Mouse (Mus musculus) limb, embryonic 15.5 days (tissue): ENCODE measurements at regions not wholly inside any gene's neighbourhood (a gene's known extent, or its start where the extent isn't known, plus 50 kb on each side); places are given as distances from the start of the nearest gene placed in this dataset.

Source experiments
- ATAC-seq: fragments of 200-750 bp; cut with Nextera tagmentation; 2 replicates; pipeline ENCODE4 v1.8.0; 2017; ENCODE audit warnings: low read depth, moderate TSS enrichment; ENCODE audit not compliant: insufficient number of reproducible peaks, low FRiP score, low TSS enrichment
- H3K27ac ChIP-seq: fragments of 300-500 bp; sonication (generic); 2 replicates; pipeline ENCODE4 v1.5.1; 2015; ENCODE audit warnings: moderate library complexity, mild to moderate bottlenecking, inconsistent platforms
- H3K27me3 ChIP-seq: fragments of 300-500 bp; sonication (generic); 2 replicates; pipeline ENCODE4 v1.6.1; 2015; ENCODE audit warnings: inconsistent platforms
- H3K36me3 ChIP-seq: fragments of 300-500 bp; sonication (generic); 2 replicates; pipeline ENCODE4 v1.6.1; 2015; ENCODE audit warnings: inconsistent platforms
- H3K4me1 ChIP-seq: fragments of 300-500 bp; sonication (generic); 2 replicates; pipeline ENCODE4 v1.6.1; 2015; ENCODE audit warnings: inconsistent platforms
- H3K4me2 ChIP-seq: fragments of 300-500 bp; sonication (generic); 2 replicates; pipeline ENCODE4 v1.6.1; 2015; ENCODE audit warnings: mild to moderate bottlenecking, inconsistent platforms
- H3K4me3 ChIP-seq: fragments of 300-500 bp; sonication (generic); 2 replicates; pipeline ENCODE4 v1.5.1; 2015; ENCODE audit warnings: mild to moderate bottlenecking, inconsistent platforms
- H3K9ac ChIP-seq: fragments of 300-500 bp; sonication (generic); 2 replicates; pipeline ENCODE4 v1.6.1; 2015; ENCODE audit warnings: inconsistent platforms
- H3K9me3 ChIP-seq: fragments of 300-500 bp; sonication (generic); 2 replicates; pipeline ENCODE4 v1.6.1; 2016; ENCODE audit warnings: inconsistent platforms
- WGBS: fragments of 180-500 bp; shearing (Covaris S2); methylation state at CpG from one replicate; pipeline ENCODE4 v1.1.7; 2015; 5-methylcytosine and 5-hydroxymethylcytosine counted together

DNA sequence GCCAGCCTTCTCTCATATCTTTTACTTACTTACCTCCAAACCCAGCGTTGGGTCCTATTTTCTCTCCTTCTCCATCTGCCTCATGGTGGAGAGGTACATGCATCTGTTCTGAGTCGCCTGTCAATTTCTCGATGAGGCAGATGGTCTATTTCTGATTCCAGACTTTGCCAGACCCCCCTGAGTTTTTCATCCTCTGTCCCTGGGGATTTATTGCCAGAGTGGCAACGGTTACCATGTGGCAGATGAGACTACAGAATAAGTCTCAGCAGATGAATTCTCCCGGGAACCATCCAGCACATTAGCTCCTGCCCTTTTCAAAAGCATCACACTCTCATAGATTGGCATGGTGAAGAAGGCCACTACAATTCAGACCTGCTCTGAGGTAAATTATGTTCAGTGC, 819.7 kb upstream of the Acvr2a start:
- Histone ChIP-seq H3K27me3 (no peaks in the 10 kb centered on the region), H3K4me2 (no peak overlapping the region), H3K9me3 (no peaks in the 10 kb centered on the region), H3K36me3 (no peaks in the 10 kb centered on the region), H3K27ac (no peak overlapping the region), H3K4me3 (no peak overlapping the region), H3K9ac (no peak overlapping the region), H3K4me1 (no peaks in the 10 kb centered on the region)
- no peak for ATAC-seq
- 80% methylated on average over 5 of the region's 5 CpGs for WGBS

DNA sequence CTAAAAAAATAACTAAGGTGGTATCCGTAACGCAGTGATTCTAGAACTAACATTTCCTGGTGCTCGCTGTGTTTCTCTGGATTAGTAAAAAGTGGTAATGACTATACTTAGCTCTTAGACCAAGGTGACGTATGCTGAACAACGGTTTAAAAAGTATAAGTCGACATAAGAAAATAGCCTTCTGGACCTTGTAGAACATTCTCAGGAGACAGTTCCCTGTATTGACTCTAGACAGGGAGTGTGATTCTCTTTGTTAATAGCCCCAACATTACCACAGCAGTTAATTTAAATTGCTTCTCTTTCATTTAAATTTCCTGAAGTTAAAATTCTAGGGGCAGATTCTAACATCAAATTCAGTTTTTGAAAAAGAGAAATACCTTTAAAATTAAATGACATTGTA, 812.7 kb upstream of the Acvr2a start:
- no peak overlapping the region for H3K4me2 ChIP-seq
- 71% methylated on average over 6 of the region's 6 CpGs for WGBS
- H3K4me3 ChIP-seq: no peak overlapping the region
- no peak overlapping the region for H3K9ac ChIP-seq
- H3K36me3 ChIP-seq: no peaks in the 10 kb centered on the region
- no peaks in the 10 kb centered on the region for H3K9me3 ChIP-seq
- no peak overlapping the region for H3K27ac ChIP-seq
- ATAC-seq: no peak
- no peaks in the 10 kb centered on the region for H3K4me1 ChIP-seq
- no peaks in the 10 kb centered on the region for H3K27me3 ChIP-seq

DNA sequence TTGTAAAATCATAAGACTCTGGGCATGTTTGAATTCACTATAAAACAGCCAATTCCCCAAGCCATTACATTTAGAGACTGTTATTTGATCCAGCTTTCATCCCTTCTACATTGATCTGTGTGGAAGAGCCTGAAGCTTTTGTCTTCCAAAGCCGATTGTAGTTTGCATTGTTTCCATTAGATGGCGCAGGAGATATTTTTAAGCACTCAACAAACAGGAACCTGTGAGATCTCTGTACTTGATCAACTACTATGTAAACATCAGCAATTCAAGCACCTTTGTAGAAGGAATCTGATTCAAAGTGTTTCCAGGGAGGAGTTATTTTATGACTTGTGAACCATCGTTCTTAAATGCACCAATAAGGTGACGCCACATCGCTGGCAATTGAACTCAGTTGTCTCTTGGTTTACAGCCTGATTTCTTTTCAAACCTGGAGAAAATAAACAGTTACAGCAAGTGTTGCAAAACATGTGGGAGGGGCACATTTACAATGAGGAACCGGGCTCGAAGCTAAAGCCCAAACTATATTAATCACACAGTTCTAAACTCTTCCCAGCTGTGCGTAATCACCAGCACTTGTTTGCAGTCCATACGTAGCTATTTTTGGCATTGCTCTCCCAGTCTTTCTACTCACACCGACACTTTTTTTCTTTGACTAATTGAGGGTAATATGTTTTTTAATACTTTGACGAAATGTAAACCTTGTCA, 812.0 kb upstream of the Acvr2a start:
- H3K27me3 ChIP-seq: no peaks in the 10 kb centered on the region
- H3K9me3 ChIP-seq: no peaks in the 10 kb centered on the region
- no peak overlapping the region for H3K9ac ChIP-seq
- no peak overlapping the region for H3K27ac ChIP-seq
- H3K4me2 ChIP-seq: peak overlapping the region; percentile 25; the same call in 1 of the 2 replicates
- H3K4me1 ChIP-seq: no peaks in the 10 kb centered on the region
- H3K36me3 ChIP-seq: no peaks in the 10 kb centered on the region
- 17% methylated on average over 11 of the region's 11 CpGs for WGBS
- 0 out of 2 replicates have a peak, but pooled peaks have one; percentile 55 for ATAC-seq
- peak overlapping the region; percentile 11; the same call in 1 of the 2 replicates for H3K4me3 ChIP-seq

GRCm38 (mm10) chr2:48010308-48010707, 803.6 kb upstream of the Acvr2a start:
- Histone ChIP-seq H3K4me3 (no peak overlapping the region), H3K27me3 (no peaks in the 10 kb centered on the region), H3K9me3 (no peaks in the 10 kb centered on the region), H3K9ac (no peak overlapping the region), H3K27ac (no peak overlapping the region), H3K4me1 (0 out of 2 replicates have a peak, but pooled peaks cover 2% of the 10 kb centered on the region), H3K36me3 (no peaks in the 10 kb centered on the region), H3K4me2 (no peak overlapping the region)
- ATAC-seq: no peak
- WGBS: 44% methylated on average over 2 of the region's 2 CpGs

DNA sequence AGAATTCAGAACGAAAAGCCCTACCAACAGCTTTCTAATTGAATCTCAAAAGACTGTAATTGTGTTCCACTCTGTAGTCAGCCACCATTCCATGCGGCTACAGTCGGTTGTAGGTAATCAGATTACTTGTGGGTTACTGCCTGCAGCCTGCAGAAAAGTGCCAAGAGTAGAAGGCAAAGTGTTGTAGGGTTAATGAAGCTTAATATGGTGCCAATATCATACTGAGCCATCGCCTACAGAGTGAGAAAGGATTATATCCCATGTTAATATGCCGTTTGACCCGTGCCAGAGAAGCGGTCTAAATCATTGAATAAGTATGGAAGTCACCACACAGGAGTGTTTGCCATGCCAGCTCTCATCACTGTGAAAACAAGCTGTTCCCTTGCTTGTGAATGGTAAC, 786.4 kb upstream of the Acvr2a start:
- no peaks in the 10 kb centered on the region for H3K4me1 ChIP-seq
- H3K36me3 ChIP-seq: no peaks in the 10 kb centered on the region
- H3K9me3 ChIP-seq: no peaks in the 10 kb centered on the region
- no peaks in the 10 kb centered on the region for H3K27me3 ChIP-seq
- 78% methylated on average over 7 of the region's 7 CpGs for WGBS
- no peak overlapping the region for H3K4me3 ChIP-seq
- no peak for ATAC-seq
- no peak overlapping the region for H3K27ac ChIP-seq
- H3K9ac ChIP-seq: no peak overlapping the region
- H3K4me2 ChIP-seq: no peak overlapping the region

DNA sequence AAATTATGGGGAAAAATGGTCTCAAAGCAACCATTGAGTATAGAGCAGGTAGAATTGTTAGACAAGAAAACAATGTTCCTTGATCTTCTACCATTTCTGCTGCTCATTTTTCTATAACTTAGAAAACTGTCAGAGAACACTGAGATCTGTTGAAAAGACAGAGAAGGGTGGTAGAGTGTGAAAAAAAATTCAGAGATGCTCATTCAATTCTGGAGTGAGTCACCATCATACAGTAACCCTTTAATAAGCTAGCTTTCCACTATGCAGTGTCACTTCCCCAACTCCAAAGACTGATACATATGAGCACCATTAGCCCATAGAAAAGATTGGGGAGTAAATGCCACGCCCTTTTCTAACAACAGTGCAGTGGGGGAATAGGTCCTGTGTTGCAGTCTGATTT, 752.5 kb upstream of the Acvr2a start:
- H3K9ac ChIP-seq: no peak overlapping the region
- no peak for ATAC-seq
- 47% methylated on average over 1 of the region's 1 CpGs for WGBS

GRCm38 (mm10) chr2:48063436-48063835, 750.5 kb upstream of the Acvr2a start:
- no peaks in the 10 kb centered on the region for H3K27me3 ChIP-seq
- WGBS: 42% methylated on average over 9 of the region's 9 CpGs
- ATAC-seq: no peak
- no peak overlapping the region for H3K9ac ChIP-seq
- no peaks in the 10 kb centered on the region for H3K9me3 ChIP-seq
- no peak overlapping the region for H3K27ac ChIP-seq
- no peak overlapping the region for H3K4me2 ChIP-seq
- no peak overlapping the region for H3K4me3 ChIP-seq
- no peaks in the 10 kb centered on the region for H3K36me3 ChIP-seq
- H3K4me1 ChIP-seq: no peaks in the 10 kb centered on the region

More for the DNA sequence above, 752.5 kb upstream of the Acvr2a start:
- Histone ChIP-seq H3K4me3 (no peak overlapping the region), H3K27ac (no peak overlapping the region), H3K4me2 (no peak overlapping the region), H3K9me3 (no peaks in the 10 kb centered on the region), H3K27me3 (no peaks in the 10 kb centered on the region), H3K36me3 (no peaks in the 10 kb centered on the region), H3K4me1 (no peaks in the 10 kb centered on the region)

- no peak overlapping the region for H3K4me3 ChIP-seq
- 79% methylated on average over 3 of the region's 3 CpGs for WGBS
- ATAC-seq: no peak
- H3K4me2 ChIP-seq: no peak overlapping the region
- no peaks in the 10 kb centered on the region for H3K4me1 ChIP-seq
- no peak overlapping the region for H3K9ac ChIP-seq
- H3K27ac ChIP-seq: no peak overlapping the region
- no peaks in the 10 kb centered on the region for H3K9me3 ChIP-seq
- H3K27me3 ChIP-seq: no peaks in the 10 kb centered on the region
- H3K36me3 ChIP-seq: no peaks in the 10 kb centered on the region
These were observed 748.7 kb upstream of the Acvr2a start for GRCm38 (mm10) chr2:48065162-48065561.

- H3K4me3 ChIP-seq: no peak overlapping the region
- H3K9me3 ChIP-seq: no peaks in the 10 kb centered on the region
- no peak overlapping the region for H3K9ac ChIP-seq
- H3K4me1 ChIP-seq: no peaks in the 10 kb centered on the region
- H3K4me2 ChIP-seq: no peak overlapping the region
- WGBS: 70% methylated on average over 3 of the region's 3 CpGs
- no peak for ATAC-seq
- H3K36me3 ChIP-seq: no peaks in the 10 kb centered on the region
- H3K27ac ChIP-seq: peak overlapping the region; percentile 27; the same call in 1 of the 2 replicates
- H3K27me3 ChIP-seq: no peaks in the 10 kb centered on the region
These were observed 731.6 kb upstream of the Acvr2a start for GRCm38 (mm10) chr2:48082120-48082799.

- Histone ChIP-seq H3K4me1 (peaks cover 7% of the 10 kb centered on the region; the same call in 1 of the 2 replicates), H3K9ac (no peak overlapping the region), H3K27ac (no peak overlapping the region), H3K9me3 (no peaks in the 10 kb centered on the region), H3K27me3 (no peaks in the 10 kb centered on the region), H3K4me3 (no peak overlapping the region), H3K4me2 (no peak overlapping the region), H3K36me3 (no peaks in the 10 kb centered on the region)
- ATAC-seq: no peak
- 43% methylated on average over 1 of the region's 1 CpGs for WGBS
These were observed 715.6 kb upstream of the Acvr2a start for GRCm38 (mm10) chr2:48098287-48098686.

- Histone ChIP-seq H3K27me3 (no peaks in the 10 kb centered on the region), H3K4me2 (no peak overlapping the region), H3K4me3 (no peak overlapping the region), H3K36me3 (no peaks in the 10 kb centered on the region), H3K4me1 (peaks cover 7% of the 10 kb centered on the region; the same call in 1 of the 2 replicates), H3K27ac (no peak overlapping the region), H3K9ac (no peak overlapping the region), H3K9me3 (no peaks in the 10 kb centered on the region)
- no peak for ATAC-seq
- 17% methylated on average over 8 of the region's 8 CpGs for WGBS
These were observed 714.9 kb upstream of the Acvr2a start for GRCm38 (mm10) chr2:48098931-48099531.

- H3K9ac ChIP-seq: no peak overlapping the region
- no peak overlapping the region for H3K4me3 ChIP-seq
- H3K9me3 ChIP-seq: no peaks in the 10 kb centered on the region
- no peaks in the 10 kb centered on the region for H3K36me3 ChIP-seq
- 54% methylated on average over 7 of the region's 7 CpGs for WGBS
- no peak overlapping the region for H3K4me2 ChIP-seq
- H3K4me1 ChIP-seq: no peaks in the 10 kb centered on the region
- no peak overlapping the region for H3K27ac ChIP-seq
- H3K27me3 ChIP-seq: no peaks in the 10 kb centered on the region
- no peak for ATAC-seq
These were observed 690.2 kb upstream of the Acvr2a start for GRCm38 (mm10) chr2:48123662-48124061.
